Mouse (Mus musculus): ENCODE results near the gene Slc35f1.

- TF ChIP-seq CTCF (IDR thresholded peaks at IDR 0.05; ENCODE audit: low read depth): no peak
- TF ChIP-seq EP300 (IDR thresholded peaks at IDR 0.05; ENCODE audit: low read depth): no peak
Measured at GRCm38 (mm10) chr10:52819661-52820060, 129.3 kb downstream of the Slc35f1 start.

Measured in liver, embryonic 14.5 days (tissue).